Mouse (Mus musculus): ENCODE data around the gene Rslcan18. TPM values are rescaled to one million over a fixed set of nuclear protein-coding genes. Genes with fewer than 3 reads are reported as not detected.
A peak's percentile ranks its signal among the peaks of the same experiment; 100 is the strongest.
"Not testable (repeated sequence)": the region's sequence is repeated elsewhere in the genome, so short reads cannot be mapped to it uniquely, and the experiment has no call there.

Gene Rslcan18
- 0.90 and 1.0 TPM in 2 replicates for total RNA-seq (2021)
- long read RNA-seq, experiment 1, result 0 reads
- long read RNA-seq, experiment 2, partial matches to known transcripts, result 0 of 1 reads
- long read RNA-seq, experiment 2, other reads (novel, unspliced or antisense), result 1 of 1 reads

GRCm38 (mm10) chr13:67116163-67116562, at the start of gene Rslcan18:
Rslcan18 (minus strand) TSS chr13:67116263.
- DNase-seq, result not testable (repeated sequence)

GRCm38 (mm10) chr13:67128038-67128721, 12.1 kb upstream of the Rslcan18 start:
- peak; percentile 89 for DNase-seq

GRCm38 (mm10) chr13:67127507-67127906, 11.4 kb upstream of the Rslcan18 start:
- not testable (repeated sequence) for DNase-seq

- DNase-seq, result no peak
Observed at GRCm38 (mm10) chr13:67124460-67124859, 8.4 kb upstream of the Rslcan18 start.

GRCm38 (mm10) chr13:67121360-67121759, 5.3 kb upstream of the Rslcan18 start, which contains the start of gene Zfp759:
Zfp759 (plus strand) TSS chr13:67121660.
- DNase-seq, result not testable (repeated sequence)

- no peak for DNase-seq
Observed at GRCm38 (mm10) chr13:67113287-67113686, 2.8 kb downstream of the Rslcan18 start.

- peak; percentile 21 for DNase-seq
Observed at GRCm38 (mm10) chr13:67112096-67112495, 4.0 kb downstream of the Rslcan18 start.

- DNase-seq, result no peak
Observed at GRCm38 (mm10) chr13:67108821-67109206, 7.2 kb downstream of the Rslcan18 start.

- peak; percentile 92 for DNase-seq
Observed at GRCm38 (mm10) chr13:67108194-67108820, 7.8 kb downstream of the Rslcan18 start, which contains the start of gene Gm28557. Gm28557 (minus strand) TSS chr13:67108604.

GRCm38 (mm10) chr13:67107681-67108080, 8.4 kb downstream of the Rslcan18 start:
- DNase-seq, result peak; percentile 6

- DNase-seq, result no peak
Observed at GRCm38 (mm10) chr13:67097876-67098275, 18.2 kb downstream of the Rslcan18 start, which contains the start of gene Zfp708. Zfp708 (minus strand) TSS chr13:67097976.

- DNase-seq, result no peak
Observed at GRCm38 (mm10) chr13:67090154-67090553, 25.9 kb downstream of the Rslcan18 start.

GRCm38 (mm10) chr13:67081946-67082345, 34.1 kb downstream of the Rslcan18 start:
- DNase-seq, result no peak

GRCm38 (mm10) chr13:67081142-67081713, 34.8 kb downstream of the Rslcan18 start:
- DNase-seq, result peak; percentile 90

- no peak for DNase-seq
Observed at GRCm38 (mm10) chr13:67077244-67077643, 38.8 kb downstream of the Rslcan18 start.

- DNase-seq, result no peak
Observed at GRCm38 (mm10) chr13:67072786-67073185, 43.3 kb downstream of the Rslcan18 start.

- DNase-seq, result no peak
Observed at GRCm38 (mm10) chr13:67065386-67065785, 50.7 kb downstream of the Rslcan18 start.

- no peak for DNase-seq
Observed at GRCm38 (mm10) chr13:67062427-67062826, 53.6 kb downstream of the Rslcan18 start.

GRCm38 (mm10) chr13:67060786-67061358, 55.2 kb downstream of the Rslcan18 start, which contains the start of gene Zfp712:
Zfp712 (minus strand) TSS chr13:67061170.
- peak; percentile 93 for DNase-seq

GRCm38 (mm10) chr13:67060161-67060785, 55.8 kb downstream of the Rslcan18 start:
- no peak for DNase-seq

Measured in adrenal gland, postnatal 14 days (tissue).